Mouse (Mus musculus): ENCODE measurements around the gene Zfp1. TPM values are rescaled to one million over a fixed set of nuclear protein-coding genes. Genes with fewer than 3 reads are reported as not detected.
A peak's percentile ranks its signal among the peaks of the same experiment; 100 is the strongest.

Gene Zfp1
- polyA plus RNA-seq, 1 experiment from 2014 or later: 22.4 TPM

- no peak overlapping the region for H3K27ac ChIP-seq (replicated peaks)
- no peak overlapping the region for H3K4me3 ChIP-seq
- DNase-seq (ENCODE audit: low spot score): no peak
- 95% methylated on average over 2 of the region's 2 CpGs for WGBS
- peaks cover 16% of the 10 kb centered on the region for H3K4me1 ChIP-seq
- H3K36me3 ChIP-seq: peaks cover 16% of the 10 kb centered on the region
- 0 out of 2 replicates have a peak, but pooled peaks cover 4% of the 10 kb centered on the region for H3K9me3 ChIP-seq (replicated peaks)
- H3K27me3 ChIP-seq (ENCODE audit: low read depth, poor library complexity, severe bottlenecking): no peaks in the 10 kb centered on the region
These were observed 10.3 kb downstream of the Zfp1 start for GRCm38 (mm10) chr8:111653524-111653923.

DNA sequence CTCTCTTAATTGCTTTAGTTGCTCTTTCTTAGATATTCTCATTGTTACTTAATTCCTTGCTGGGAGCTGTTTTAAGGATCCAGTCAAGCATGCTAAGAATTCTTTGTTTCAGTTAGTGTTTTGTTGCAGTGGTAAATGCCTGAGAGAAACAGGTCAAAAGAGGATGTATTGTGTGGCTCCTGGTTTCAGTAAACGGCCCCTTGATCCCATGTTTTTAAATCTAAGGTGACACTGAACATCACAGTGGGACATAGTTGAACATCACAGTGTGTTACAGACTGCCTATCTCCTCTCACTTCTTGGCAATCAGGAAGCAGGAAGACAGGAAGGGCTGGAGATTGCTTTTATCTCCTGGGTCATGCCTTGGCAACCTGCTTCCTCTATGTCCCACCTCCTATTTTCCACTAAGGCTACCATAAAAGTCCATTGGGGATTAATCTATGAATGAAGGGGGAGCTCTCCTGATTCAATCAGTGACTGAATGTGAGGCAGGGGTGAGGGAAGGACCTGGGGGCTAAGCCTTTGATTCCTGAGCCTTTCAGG lies 14.2 kb downstream of the Zfp1 start:
- Histone ChIP-seq H3K27me3 (ENCODE audit: low read depth, poor library complexity, severe bottlenecking) (no peaks in the 10 kb centered on the region), H3K9me3 (replicated peaks) (no peaks in the 10 kb centered on the region), H3K36me3 (peaks cover 37% of the 10 kb centered on the region), H3K27ac (replicated peaks) (no peak overlapping the region), H3K4me3 (no peak overlapping the region), H3K4me1 (peaks cover 12% of the 10 kb centered on the region)
- DNase-seq (ENCODE audit: low spot score): no peak
- WGBS: 39% methylated on average over 1 of the region's 1 CpGs

- H3K9me3 ChIP-seq (replicated peaks): no peaks in the 10 kb centered on the region
- 89% methylated on average over 6 of the region's 6 CpGs for WGBS
- no peak for DNase-seq (ENCODE audit: low spot score)
- no peak overlapping the region for H3K4me3 ChIP-seq
- peaks cover 12% of the 10 kb centered on the region for H3K4me1 ChIP-seq
- H3K27me3 ChIP-seq (ENCODE audit: low read depth, poor library complexity, severe bottlenecking): no peaks in the 10 kb centered on the region
- peaks cover 29% of the 10 kb centered on the region for H3K36me3 ChIP-seq
- H3K27ac ChIP-seq (replicated peaks): no peak overlapping the region
These were observed 15.7 kb downstream of the Zfp1 start for GRCm38 (mm10) chr8:111658819-111659423.

- Histone ChIP-seq H3K4me1 (peaks cover 3% of the 10 kb centered on the region), H3K27ac (replicated peaks) (no peak overlapping the region), H3K27me3 (ENCODE audit: low read depth, poor library complexity, severe bottlenecking) (no peaks in the 10 kb centered on the region), H3K36me3 (peaks cover 43% of the 10 kb centered on the region), H3K4me3 (no peak overlapping the region), H3K9me3 (replicated peaks) (no peaks in the 10 kb centered on the region)
- 84% methylated on average over 3 of the region's 3 CpGs for WGBS
- peak; percentile 64 for DNase-seq (ENCODE audit: low spot score)
These were observed 19.3 kb downstream of the Zfp1 start for GRCm38 (mm10) chr8:111662473-111662872.

GRCm38 (mm10) chr8:111666751-111667150 lies 23.6 kb downstream of the Zfp1 start:
- 96% methylated on average over 2 of the region's 2 CpGs for WGBS
- no peak overlapping the region for H3K27ac ChIP-seq (replicated peaks)
- DNase-seq (ENCODE audit: low spot score): no peak
- peaks cover 59% of the 10 kb centered on the region for H3K36me3 ChIP-seq
- no peaks in the 10 kb centered on the region; the same call in 1 of the 2 replicates for H3K9me3 ChIP-seq (replicated peaks)
- H3K27me3 ChIP-seq (ENCODE audit: low read depth, poor library complexity, severe bottlenecking): no peaks in the 10 kb centered on the region
- no peaks in the 10 kb centered on the region for H3K4me1 ChIP-seq
- no peak overlapping the region for H3K4me3 ChIP-seq

GRCm38 (mm10) chr8:111676237-111676636 lies 33.0 kb downstream of the Zfp1 start:
- no peak for DNase-seq (ENCODE audit: low spot score)
- Histone ChIP-seq H3K27me3 (ENCODE audit: low read depth, poor library complexity, severe bottlenecking) (no peaks in the 10 kb centered on the region), H3K4me3 (no peak overlapping the region), H3K9me3 (replicated peaks) (peaks cover 10% of the 10 kb centered on the region; the same call in 1 of the 2 replicates), H3K4me1 (peaks cover 3% of the 10 kb centered on the region; the same call in 1 of the 2 replicates), H3K27ac (replicated peaks) (no peak overlapping the region), H3K36me3 (peaks cover 11% of the 10 kb centered on the region)
- 76% methylated on average over 8 of the region's 8 CpGs for WGBS

- DNase-seq (ENCODE audit: low spot score): peak; percentile 32
- Histone ChIP-seq H3K36me3 (no peaks in the 10 kb centered on the region), H3K4me3 (no peak overlapping the region), H3K27ac (replicated peaks) (no peak overlapping the region), H3K4me1 (peaks cover 3% of the 10 kb centered on the region; the same call in 1 of the 2 replicates), H3K9me3 (replicated peaks) (peaks cover 10% of the 10 kb centered on the region; the same call in 1 of the 2 replicates), H3K27me3 (ENCODE audit: low read depth, poor library complexity, severe bottlenecking) (no peaks in the 10 kb centered on the region)
- WGBS: 45% methylated on average over 3 of the region's 3 CpGs
These were observed 34.9 kb downstream of the Zfp1 start for GRCm38 (mm10) chr8:111678111-111678510.

GRCm38 (mm10) chr8:111678848-111679247 lies 35.6 kb downstream of the Zfp1 start:
- no peak overlapping the region for H3K4me3 ChIP-seq
- H3K9me3 ChIP-seq (replicated peaks): peaks cover 10% of the 10 kb centered on the region; the same call in 1 of the 2 replicates
- peaks cover 3% of the 10 kb centered on the region; the same call in 1 of the 2 replicates for H3K4me1 ChIP-seq
- no peaks in the 10 kb centered on the region for H3K27me3 ChIP-seq (ENCODE audit: low read depth, poor library complexity, severe bottlenecking)
- no peak for DNase-seq (ENCODE audit: low spot score)
- H3K36me3 ChIP-seq: no peaks in the 10 kb centered on the region
- WGBS: 89% methylated on average over 7 of the region's 7 CpGs
- H3K27ac ChIP-seq (replicated peaks): no peak overlapping the region

DNA sequence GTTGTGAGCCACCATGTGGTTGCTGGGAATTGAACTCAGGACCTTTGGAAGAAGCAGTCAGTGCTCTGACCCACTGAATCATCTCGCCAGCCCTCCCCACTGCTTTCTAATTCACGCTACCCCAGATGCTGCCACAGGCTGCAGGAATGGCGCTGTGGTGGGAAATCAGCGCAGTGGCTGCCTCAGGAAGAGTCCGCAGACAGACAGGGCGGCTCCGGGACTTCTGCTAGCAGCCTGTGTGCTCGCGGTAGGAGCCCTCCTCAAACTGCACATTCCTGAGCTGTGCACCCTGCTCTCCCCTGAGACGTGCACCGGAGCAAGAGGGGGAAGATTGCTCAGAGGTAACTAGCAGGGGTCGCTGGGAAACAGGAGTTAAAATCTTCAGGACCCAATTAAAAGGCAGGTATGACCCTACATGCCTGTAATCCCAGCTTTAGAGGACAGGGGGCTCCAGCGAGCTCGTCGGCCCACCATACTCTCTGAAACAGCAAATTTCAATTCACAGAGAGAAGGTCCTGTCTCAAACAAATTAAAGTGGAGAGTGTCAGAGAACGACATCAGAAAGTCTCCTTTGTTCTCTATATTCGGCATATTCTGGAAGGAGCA lies 37.3 kb downstream of the Zfp1 start:
- Histone ChIP-seq H3K36me3 (no peaks in the 10 kb centered on the region), H3K9me3 (replicated peaks) (peaks cover 10% of the 10 kb centered on the region; the same call in 1 of the 2 replicates), H3K4me1 (peaks cover 3% of the 10 kb centered on the region; the same call in 1 of the 2 replicates), H3K27me3 (ENCODE audit: low read depth, poor library complexity, severe bottlenecking) (no peaks in the 10 kb centered on the region), H3K27ac (replicated peaks) (no peak overlapping the region; the same call in 1 of the 2 replicates), H3K4me3 (no peak overlapping the region)
- 42% methylated on average over 17 of the region's 17 CpGs for WGBS
- peak; percentile 25 for DNase-seq (ENCODE audit: low spot score)

- H3K4me1 ChIP-seq: peaks cover 3% of the 10 kb centered on the region; the same call in 1 of the 2 replicates
- peaks cover 8% of the 10 kb centered on the region; the same call in 1 of the 2 replicates for H3K9me3 ChIP-seq (replicated peaks)
- no peaks in the 10 kb centered on the region for H3K36me3 ChIP-seq
- DNase-seq (ENCODE audit: low spot score): no peak
- H3K4me3 ChIP-seq: no peak overlapping the region
- no peaks in the 10 kb centered on the region for H3K27me3 ChIP-seq (ENCODE audit: low read depth, poor library complexity, severe bottlenecking)
- H3K27ac ChIP-seq (replicated peaks): no peak overlapping the region
- 80% methylated on average over 11 of the region's 11 CpGs for WGBS
These were observed 38.0 kb downstream of the Zfp1 start for GRCm38 (mm10) chr8:111681153-111681552.

- Histone ChIP-seq H3K4me3 (no peak overlapping the region), H3K36me3 (no peaks in the 10 kb centered on the region), H3K27me3 (ENCODE audit: low read depth, poor library complexity, severe bottlenecking) (no peaks in the 10 kb centered on the region), H3K9me3 (replicated peaks) (no peaks in the 10 kb centered on the region), H3K27ac (replicated peaks) (no peak overlapping the region), H3K4me1 (peaks cover 3% of the 10 kb centered on the region; the same call in 1 of the 2 replicates)
- 38% methylated on average over 9 of the region's 9 CpGs for WGBS
- DNase-seq (ENCODE audit: low spot score): no peak
These were observed 39.3 kb downstream of the Zfp1 start for GRCm38 (mm10) chr8:111682521-111682920.

DNA sequence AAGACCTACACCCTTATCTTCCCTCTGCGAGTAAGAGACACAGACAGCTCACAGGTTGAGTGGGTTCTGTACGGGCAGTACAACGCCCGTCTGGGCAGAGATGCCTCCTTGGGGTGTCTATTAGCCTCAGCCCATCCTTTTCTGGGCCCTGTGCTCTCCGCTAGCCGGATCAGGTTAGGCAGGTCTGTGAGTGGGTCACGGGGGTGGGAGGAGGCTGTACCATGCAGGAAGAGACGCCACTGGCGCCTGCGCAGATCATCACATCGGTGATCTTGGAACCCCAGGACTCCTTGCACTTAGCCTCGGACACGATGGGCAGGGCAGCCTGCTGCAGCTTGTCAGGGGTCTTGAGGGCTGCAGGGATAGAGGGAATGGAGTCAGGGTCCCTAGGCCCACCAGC lies 43.7 kb downstream of the Zfp1 start:
- no peaks in the 10 kb centered on the region for H3K9me3 ChIP-seq (replicated peaks)
- WGBS: 90% methylated on average over 13 of the region's 13 CpGs

DNA sequence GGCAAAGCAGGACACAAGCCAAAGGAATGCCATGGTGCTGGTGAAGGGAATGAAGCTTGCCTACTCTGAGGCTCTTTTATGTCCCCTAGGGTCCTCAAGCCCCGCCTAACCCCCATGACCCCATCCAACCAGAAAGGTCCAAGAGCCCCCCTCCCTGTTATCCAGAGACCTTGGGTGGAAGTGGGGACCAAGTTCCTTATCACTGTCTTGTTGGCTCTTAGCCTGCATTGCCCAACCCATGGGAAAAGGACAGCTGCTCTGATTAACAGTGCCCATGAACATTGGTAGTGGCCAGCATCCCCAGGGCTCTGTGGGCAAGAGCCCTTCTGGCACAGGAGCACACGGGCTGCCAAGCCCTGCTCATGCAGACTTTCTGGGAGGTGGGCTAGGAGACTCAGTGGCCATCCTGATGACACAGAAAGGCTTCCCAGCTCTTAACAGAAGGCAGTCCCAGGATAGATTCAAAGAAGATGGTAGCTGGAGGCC lies 47.8 kb downstream of the Zfp1 start, which contains the start of gene Ctrb1:
Ctrb1 (minus strand) TSS at position 51 of the 486 bp plus-strand sequence.
- WGBS: 86% methylated on average over 2 of the region's 2 CpGs
- Histone ChIP-seq H3K27me3 (ENCODE audit: low read depth, poor library complexity, severe bottlenecking) (no peaks in the 10 kb centered on the region), H3K4me1 (peaks cover 6% of the 10 kb centered on the region; the same call in 1 of the 2 replicates), H3K4me3 (no peak within 1 kb of the TSS), H3K27ac (replicated peaks) (no peak within 1 kb of the TSS), H3K9me3 (replicated peaks) (no peaks in the 10 kb centered on the region), H3K36me3 (no peaks in the 10 kb centered on the region)
- DNase-seq (ENCODE audit: low spot score): no peak

More for the DNA sequence above, 43.7 kb downstream of the Zfp1 start:
- Histone ChIP-seq H3K36me3 (no peaks in the 10 kb centered on the region), H3K27me3 (ENCODE audit: low read depth, poor library complexity, severe bottlenecking) (no peaks in the 10 kb centered on the region), H3K27ac (replicated peaks) (no peak overlapping the region), H3K4me1 (no peaks in the 10 kb centered on the region), H3K4me3 (no peak overlapping the region)
- no peak for DNase-seq (ENCODE audit: low spot score)

Measured in midbrain, embryonic 10.5 days (tissue).